Mouse (Mus musculus): ENCODE data around the gene Mfsd2b.

GRCm38 (mm10) chr12:4856834-4857233, 17.3 kb downstream of the Mfsd2b start:
- TF ChIP-seq POLR2A (IDR thresholded peaks at IDR 0.05; ENCODE audit: borderline replicate concordance, control insufficient read depth, low read depth, low read length) (no peak), CTCF (IDR thresholded peaks at IDR 0.05; ENCODE audit: control insufficient read depth, insufficient read depth, low read length) (no peak)
